In genomic region chr12:33118624-33119301, GRCm38 (mm10) we compare ENCODE assay signal across 12 mouse cellular contexts. TPM values are rescaled to one million over a fixed set of nuclear protein-coding genes. Genes with fewer than 3 reads are reported as not detected.
DNase-seq lines count a peak whose midpoint lies in the region; ATAC-seq lines count a peak whose summit lies in the region.
"Had no signal": no experiment of that assay in that cellular context is flagged by ENCODE, and none has a peak within 500 bp of the region (broad histone marks: within the 10 kb centered on the region; RNA-seq: fewer than 3 reads in every experiment).

No protein-coding gene starts in this region.

- H3K4me3 ChIP-seq in heart, embryonic 11.5 days (ENCODE audit: low read depth, low read length): peak overlapping the region; percentile 19; the same call in 1 of the 2 replicates
- H3K4me3 ChIP-seq: neural tube, embryonic 13.5 days had no signal

- H3K9me3 ChIP-seq in heart, embryonic 11.5 days (replicated peaks; ENCODE audit: control insufficient read depth, low read length): no peaks in the 10 kb centered on the region
- H3K9me3 ChIP-seq: neural tube, embryonic 13.5 days had no signal

- peaks cover 3% of the 10 kb centered on the region; the same call in 1 of the 2 replicates for H3K4me1 ChIP-seq in heart, embryonic 11.5 days (ENCODE audit: control insufficient read depth, insufficient read depth, low read length)
- H3K4me1 ChIP-seq: neural tube, embryonic 13.5 days had no signal

- no peak for DNase-seq in heart, adult 11 months
- peak; percentile 46 to 47 for DNase-seq in B cell, adult 2 months
- DNase-seq in spleen, adult 12 weeks (ENCODE audit: low spot score): no peak
- DNase-seq in layer of hippocampus, postnatal 25 days (ENCODE audit: extremely low spot score in 1 of 2, low spot score in 1 of 2): no peak
- DNase-seq in adrenal gland, postnatal 36 days: no peak
- DNase-seq: adrenal gland, adult 8-10 months; lung, adult 18-20 months had no signal

- H3K27ac ChIP-seq in heart, embryonic 11.5 days (ENCODE audit: low read depth, low read length): no peak overlapping the region
- H3K27ac ChIP-seq: kidney, postnatal 0 days; neural tube, embryonic 13.5 days had no signal

- H3K27me3 ChIP-seq in heart, embryonic 11.5 days (ENCODE audit: control insufficient read depth, insufficient read depth, low read length): no peaks in the 10 kb centered on the region
- H3K27me3 ChIP-seq: neural tube, embryonic 13.5 days had no signal

- 31% methylated on average over 15 of the region's 15 CpGs for WGBS in heart, embryonic 11.5 days (ENCODE audit: insufficient replicate concordance)

- no peak for ATAC-seq in heart, embryonic 11.5 days (replicated peaks; ENCODE audit: insufficient number of reproducible peaks, low FRiP score, low TSS enrichment)
- peak; percentile 74 for ATAC-seq in granulocyte monocyte progenitor cell, adult 5-6 weeks (replicated peaks; ENCODE audit: poor library complexity, severe bottlenecking)
- peak; percentile 49; the same call in 1 of the 2 replicates for ATAC-seq in megakaryocyte, adult 5-6 weeks (ENCODE audit: poor library complexity, severe bottlenecking)

- no peaks in the 10 kb centered on the region for H3K36me3 ChIP-seq in heart, embryonic 11.5 days (ENCODE audit: control insufficient read depth, insufficient read depth, low read length)
- H3K36me3 ChIP-seq: neural tube, embryonic 13.5 days had no signal

- H3K9ac ChIP-seq in heart, embryonic 11.5 days (ENCODE audit: low read depth, low read length): 0 out of 2 replicates have a peak overlapping the region, but pooled peaks have one; percentile 6
- H3K9ac ChIP-seq: neural tube, embryonic 13.5 days had no signal

- peak overlapping the region; percentile 56 for H3K4me2 ChIP-seq in heart, embryonic 11.5 days
- H3K4me2 ChIP-seq: neural tube, embryonic 13.5 days had no signal

RNA-seq across cellular contexts. Expression of gene Cdhr3, which starts 26.1 kb away (rescaled TPM):
- polyA plus RNA-seq in heart, embryonic 11.5 days (2014; fragmentation: Nextera tagmentation; extraction: Ambion mirVana): not detected in 2 replicates
- total RNA-seq in granulocyte monocyte progenitor cell, adult 5-6 weeks (2014; fragmentation: Nextera tagmentation): not detected in 2 replicates
- not detected in 2 replicates for total RNA-seq in granulocyte monocyte progenitor cell, adult 5-6 weeks (2017)
- not detected in 2 replicates for total RNA-seq in megakaryocyte, adult 5-6 weeks (2015)
- total RNA-seq in megakaryocyte, adult 5-6 weeks (2017): not detected in 2 replicates
- 1 to 10 TPM in 1 of 2 experiments, under 1 TPM in 1; 0.66 to 2.3 TPM for total RNA-seq in layer of hippocampus, postnatal 25 days (2021)
- under 1 TPM in 1 of 2 experiments, not detected in 1; 0.10 TPM for total RNA-seq in adrenal gland, postnatal 36 days (2021)
- polyA plus RNA-seq: kidney, postnatal 0 days had no signal

RNA-seq across cellular contexts. Expression of gene Atxn7l1, which starts 28.7 kb away (rescaled TPM):
- polyA plus RNA-seq in heart, embryonic 11.5 days (2014; fragmentation: Nextera tagmentation; extraction: Ambion mirVana): 15.6 and 18.7 TPM in 2 replicates
- 85.5 and 121 TPM in 2 replicates for total RNA-seq in granulocyte monocyte progenitor cell, adult 5-6 weeks (2014; fragmentation: Nextera tagmentation)
- total RNA-seq in granulocyte monocyte progenitor cell, adult 5-6 weeks (2017): 44.6 and 58.1 TPM in 2 replicates
- 109 and 115 TPM in 2 replicates for total RNA-seq in megakaryocyte, adult 5-6 weeks (2015)
- total RNA-seq in megakaryocyte, adult 5-6 weeks (2017): 50.0 and 60.4 TPM in 2 replicates
- 10 to 100 TPM; 47.3 to 56.3 TPM for total RNA-seq in layer of hippocampus, postnatal 25 days (2021)
- 10 to 100 TPM; 26.5 to 29.5 TPM for total RNA-seq in adrenal gland, postnatal 36 days (2021)

Comparison
In these comparisons a context has a peak if more than half of its experiments do, and no peak if none do; other contexts are left out.
1. DNase-seq: peak in B cell, adult 2 months (2 of 2); none in heart, adult 11 months (single experiment), spleen, adult 12 weeks (single experiment), layer of hippocampus, postnatal 25 days (0 of 2) and adrenal gland, postnatal 36 days (0 of 2).